Comparison of ENCODE assay signal across 11 mouse cellular contexts in genomic region chr3:32471098-32471497, GRCm38 (mm10). TPM values are rescaled to one million over a fixed set of nuclear protein-coding genes. Genes with fewer than 3 reads are reported as not detected.
DNase-seq lines count a peak whose midpoint lies in the region; ATAC-seq and TF ChIP-seq lines count a peak whose summit lies in the region.
"Had no signal": no experiment of that assay in that cellular context is flagged by ENCODE, and none has a peak within 500 bp of the region (broad histone marks: within the 10 kb centered on the region; RNA-seq: fewer than 3 reads in every experiment).

No protein-coding gene starts in this region.

- no peak overlapping the region for H3K4me2 ChIP-seq in lung, embryonic 16.5 days (ENCODE audit: low read depth, low read length)
- H3K4me2 ChIP-seq: hindbrain, embryonic 14.5 days had no signal

- in situ Hi-C loops in Patski (cut with MboI; ENCODE audit: low pct_unique_long_range_greater_than_20kb) = no loop called here

- H3K9me3 ChIP-seq in lung, embryonic 16.5 days (ENCODE audit: control insufficient read depth, low read length) = no peaks in the 10 kb centered on the region

- no peaks in the 10 kb centered on the region for H3K36me3 ChIP-seq in lung, embryonic 16.5 days (ENCODE audit: control insufficient read depth, insufficient read depth, low read length)

- H3K9ac ChIP-seq in lung, embryonic 16.5 days (ENCODE audit: low read length) = no peak overlapping the region
- H3K9ac ChIP-seq: hindbrain, embryonic 14.5 days had no signal

- no peak overlapping the region for H3K4me3 ChIP-seq in lung, embryonic 16.5 days (ENCODE audit: low read length)

- ATAC-seq in Patski = peak; percentile 51
- ATAC-seq in lung, embryonic 16.5 days (ENCODE audit: low read depth) = peak; percentile 87

- peak; percentile 18 for DNase-seq in gastrocnemius, adult 18-20 months (ENCODE audit: low spot score)
- DNase-seq in gastrocnemius, postnatal 4 days (ENCODE audit: low spot score in 2 of 2) = no peak
- DNase-seq in Patski (ENCODE audit: low read depth, low spot score) = peak; percentile 48
- DNase-seq in kidney, adult 9 months = peak; percentile 60
- no peak for DNase-seq in adrenal gland, adult 8-10 months
- no peak for DNase-seq in urinary bladder, postnatal 25 days (ENCODE audit: low spot score)
- no peak for DNase-seq in spleen, adult 18-20 months
- DNase-seq: cerebellum, adult 2 months had no signal

- WGBS in lung, embryonic 16.5 days = 42% methylated on average over 6 of the region's 6 CpGs

- H3K27ac ChIP-seq in lung, embryonic 16.5 days (ENCODE audit: low read length) = no peak overlapping the region
- H3K27ac ChIP-seq: hindbrain, embryonic 14.5 days had no signal

- POLR2A ChIA-PET in Patski (lab: Charles Lee) = no interaction called here

- H3K27me3 ChIP-seq in Patski = no peaks in the 10 kb centered on the region
- H3K27me3 ChIP-seq in lung, embryonic 16.5 days (ENCODE audit: control insufficient read depth, insufficient read depth, low read depth, low read length) = no peaks in the 10 kb centered on the region

- CTCF ChIA-PET in Patski (lab: Charles Lee) = interaction anchor here (0.9 to 2.7 kb wide), 4 partner anchors 9 to 38 kb away, joined by 4 to 9 read pairs (median 5); partner anchors contain the start of gene Zfp639

- TF ChIP-seq CTCF in Patski (IDR thresholded peaks at IDR 0.05) = no peak

- peaks cover 8% of the 10 kb centered on the region for H3K4me1 ChIP-seq in lung, embryonic 16.5 days (replicated peaks; ENCODE audit: control insufficient read depth, insufficient read depth, low read length)

RNA-seq across cellular contexts. Expression of gene Kcnmb3, which starts 20.9 kb away (rescaled TPM):
- total RNA-seq in gastrocnemius, adult 18-20 months (2021) = under 1 TPM in 1 of 2 experiments, not detected in 1; 0.17 TPM
- under 1 TPM in 1 of 2 experiments, not detected in 1; 0.41 TPM for total RNA-seq in gastrocnemius, postnatal 4 days (2021)
- polyA plus RNA-seq in Patski (2021) = not detected
- polyA plus RNA-seq in lung, embryonic 16.5 days (2015; fragmentation: Nextera tagmentation; extraction: Ambion mirVana) = 0.09 and 0.13 TPM in 2 replicates
- total RNA-seq in adrenal gland, adult 8-10 months (2022) = 1 to 10 TPM in 1 of 4 experiments, under 1 TPM in 2, not detected in 1; 0.18 to 2.8 (median 0.38) TPM
- polyA plus RNA-seq: liver, embryonic 16.5 days had no signal

RNA-seq across cellular contexts. Expression of gene Zfp639, which starts 39.0 kb away (rescaled TPM):
- total RNA-seq in gastrocnemius, adult 18-20 months (2021) = 10 to 100 TPM; 28.7 to 32.4 TPM
- total RNA-seq in gastrocnemius, postnatal 4 days (2021) = 10 to 100 TPM; 28.9 to 38.0 TPM
- polyA plus RNA-seq in Patski (2021) = 69.7 TPM
- 36.1 and 37.0 TPM in 2 replicates for polyA plus RNA-seq in lung, embryonic 16.5 days (2015; fragmentation: Nextera tagmentation; extraction: Ambion mirVana)
- total RNA-seq in adrenal gland, adult 8-10 months (2022) = 10 to 100 TPM; 30.3 to 51.2 (median 37.4) TPM

RNA-seq across cellular contexts. Expression of gene Mfn1, which starts 58.2 kb away (rescaled TPM):
- 100 to 1,000 TPM; 222 to 257 TPM for total RNA-seq in gastrocnemius, adult 18-20 months (2021)
- total RNA-seq in gastrocnemius, postnatal 4 days (2021) = 100 to 1,000 TPM in 1 of 2 experiments, 10 to 100 TPM in 1; 84.5 to 115 TPM
- 155 TPM for polyA plus RNA-seq in Patski (2021)
- 23.8 and 32.2 TPM in 2 replicates for polyA plus RNA-seq in lung, embryonic 16.5 days (2015; fragmentation: Nextera tagmentation; extraction: Ambion mirVana)
- 100 to 1,000 TPM in 3 of 4 experiments, 10 to 100 TPM in 1; 93.1 to 124 (median 115) TPM for total RNA-seq in adrenal gland, adult 8-10 months (2022)

Comparison
In these comparisons a context has a peak if more than half of its experiments do, and no peak if none do; other contexts are left out.
1. DNase-seq: peak in gastrocnemius, adult 18-20 months (single experiment), Patski (single experiment) and kidney, adult 9 months (single experiment); none in gastrocnemius, postnatal 4 days (0 of 2), adrenal gland, adult 8-10 months (single experiment), urinary bladder, postnatal 25 days (single experiment) and spleen, adult 18-20 months (0 of 2).